Mouse (Mus musculus) liver, adult 2 months (tissue): ENCODE measurements around the gene Aadat. TPM values are rescaled to one million over a fixed set of nuclear protein-coding genes. Genes with fewer than 3 reads are reported as not detected.
A peak's percentile ranks its signal among the peaks of the same experiment; 100 is the strongest.
"Not testable (repeated sequence)": the region's sequence is repeated elsewhere in the genome, so short reads cannot be mapped to it uniquely, and the experiment has no call there.

ENCODE experiments used
- DNase-seq: peaks from one replicate; pipeline ENCODE4 v3.0.0-alpha.2; 2011; ENCODE audit warnings: low read depth, low spot score; ENCODE audit errors: extremely low read depth
- H3K27ac ChIP-seq: fragments of 200-500 bp; replicated peaks from 2 replicates; pipeline ENCODE4 v1.5.1; 2012; ENCODE audit warnings: low read depth, mild to moderate bottlenecking, control low read depth, inconsistent platforms, low read length; ENCODE audit not compliant: insufficient read depth
- H3K27me3 ChIP-seq: fragments of 200-500 bp; 2 replicates; pipeline ENCODE4 v1.6.1; 2012; ENCODE audit warnings: mild to moderate bottlenecking, moderate library complexity, low read length, inconsistent platforms; ENCODE audit not compliant: control insufficient read depth, insufficient read depth
- H3K36me3 ChIP-seq: fragments of 200-500 bp; 2 replicates; pipeline ENCODE4 v1.6.1; 2012; ENCODE audit warnings: low read length, inconsistent platforms; ENCODE audit not compliant: control insufficient read depth, insufficient read depth
- H3K4me1 ChIP-seq: fragments of 200-500 bp; 2 replicates; pipeline ENCODE4 v1.6.1; 2011; ENCODE audit warnings: low read length; ENCODE audit not compliant: control insufficient read depth, insufficient read depth
- H3K4me3 ChIP-seq: fragments of 200-500 bp; 2 replicates; pipeline ENCODE4 v1.5.1; 2011; ENCODE audit warnings: low read depth, mild to moderate bottlenecking, control low read depth, low read length, moderate library complexity; ENCODE audit not compliant: insufficient read depth
- H3K79me2 ChIP-seq: fragments of 200-500 bp; 2 replicates; pipeline ENCODE4 v1.6.1; 2012; ENCODE audit warnings: inconsistent platforms, mild to moderate bottlenecking, low read length, moderate library complexity; ENCODE audit not compliant: control insufficient read depth, insufficient read depth
- H3K9ac ChIP-seq: fragments of 200-500 bp; 2 replicates; pipeline ENCODE4 v1.6.1; 2012; ENCODE audit warnings: low read depth, mild to moderate bottlenecking, control low read depth, inconsistent platforms, low read length
- CTCF ChIP-seq: fragments of 200-500 bp; IDR thresholded peaks from 2 replicates; pipeline ENCODE4 v1.5.1; 2011; ENCODE audit warnings: low read depth, low read length, control low read depth
- POLR2A ChIP-seq: fragments of 200-500 bp; IDR thresholded peaks from 2 replicates; pipeline ENCODE4 v1.6.1; 2011; ENCODE audit warnings: low read length, control low read depth; ENCODE audit not compliant: insufficient read depth; ENCODE audit errors: extremely low read depth
- WGBS: fragments of 180-500 bp; shearing (Covaris S2); methylation state at CpG from one replicate; pipeline ENCODE4 v1.1.7; 2018; 5-methylcytosine and 5-hydroxymethylcytosine counted together
- polyA plus RNA-seq: library from polyadenylated mRNA; depleted of rRNA; stranded (reverse); fragments of >200 nt; gene quantifications from 2 replicates; pipeline ENCODE4 v1.2.3, GENCODE M21; 2012
- total RNA-seq: library from RNA; depleted of rRNA; stranded (reverse); fragments of >200 nt; gene quantifications from 2 replicates; pipeline ENCODE4 v1.2.3, GENCODE M21; 2014

Aadat gene
- total and polyA plus RNA-seq, 2 experiments: 91.1 to 99.7 TPM

DNA sequence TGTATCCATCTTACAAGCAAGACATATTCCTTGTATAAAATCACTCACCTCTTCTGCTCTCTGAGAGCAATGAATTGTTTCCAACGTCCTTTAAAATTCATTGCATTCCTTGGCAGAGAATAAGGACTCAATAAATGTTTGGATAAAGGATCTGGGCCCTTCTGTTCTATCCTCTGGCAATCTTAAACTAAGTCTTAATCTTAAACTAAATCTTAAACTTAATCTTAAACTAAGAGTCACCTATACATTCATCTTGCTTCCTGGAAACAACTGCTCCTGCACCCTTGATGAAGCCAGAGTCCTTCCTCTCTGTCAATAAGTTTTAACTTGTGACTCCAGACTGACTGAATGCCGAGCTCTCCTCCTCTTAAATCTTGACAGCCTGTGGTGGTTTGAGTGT lies 2.6 kb upstream of the Aadat start, which contains the start of gene Gm10283:
Gm10283 (minus strand) TSS at position 101 of the 400 bp plus-strand sequence.
- no peaks in the 10 kb centered on the region; the same call in 1 of the 2 replicates for H3K36me3 ChIP-seq
- H3K27me3 ChIP-seq: no peaks in the 10 kb centered on the region
- no peak within 1 kb of the TSS for H3K27ac ChIP-seq
- H3K4me3 ChIP-seq: no peak within 1 kb of the TSS
- WGBS: 58% methylated on average over 2 of the region's 2 CpGs
- TF ChIP-seq POLR2A (no peak), CTCF (no peak)
- peaks cover 1% of the 10 kb centered on the region; the same call in 1 of the 2 replicates for H3K79me2 ChIP-seq
- H3K9ac ChIP-seq: no peak within 1 kb of the TSS
- H3K4me1 ChIP-seq: peaks cover 4% of the 10 kb centered on the region
- no peak for DNase-seq

DNA sequence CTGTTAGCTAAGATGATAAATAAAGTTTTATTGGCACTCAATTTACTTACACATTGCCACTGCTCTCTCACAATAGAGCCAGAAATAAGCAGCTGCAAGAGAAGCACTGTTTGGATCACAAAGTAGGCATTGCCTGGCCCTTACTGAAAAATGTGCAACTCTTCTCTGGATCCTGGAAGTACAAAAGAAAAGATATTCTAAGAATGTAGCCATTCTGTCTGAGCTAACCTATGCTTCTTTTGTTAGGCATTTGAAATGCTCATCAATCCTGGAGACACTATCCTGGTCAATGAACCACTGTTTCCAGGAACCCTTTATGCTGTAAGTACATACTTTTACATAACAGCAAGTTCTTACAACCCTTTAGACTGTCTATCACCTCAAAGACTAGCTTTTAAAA lies 12.6 kb downstream of the Aadat start:
- Histone ChIP-seq H3K4me1 (no peaks in the 10 kb centered on the region), H3K79me2 (no peaks in the 10 kb centered on the region), H3K36me3 (peaks cover 33% of the 10 kb centered on the region), H3K27ac (no peak overlapping the region), H3K9ac (no peak overlapping the region), H3K27me3 (no peaks in the 10 kb centered on the region), H3K4me3 (no peak overlapping the region)
- no peak for TF ChIP-seq CTCF
- no peak for TF ChIP-seq POLR2A
- DNase-seq: no peak

DNA sequence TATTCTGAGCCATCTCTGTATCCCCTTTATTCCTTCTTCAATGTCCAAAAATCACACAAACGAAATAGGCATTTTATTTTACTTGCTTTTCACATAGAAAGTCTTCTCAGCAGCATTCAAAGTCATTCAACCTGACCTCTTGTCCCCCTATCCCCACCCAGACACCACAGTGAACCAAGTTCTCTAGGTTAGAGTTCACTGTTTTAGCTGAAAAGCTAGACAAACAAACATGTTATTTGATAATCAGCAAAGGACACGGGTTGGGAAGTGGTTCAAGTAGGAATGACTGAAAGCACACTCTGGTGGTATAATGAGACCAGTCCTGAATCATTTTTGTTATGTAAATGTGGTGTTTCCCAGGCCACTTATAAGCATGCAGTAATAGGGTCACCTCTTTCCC lies 29.2 kb downstream of the Aadat start:
- peak; percentile 92 for DNase-seq
- H3K9ac ChIP-seq: no peak overlapping the region
- WGBS: 11% methylated on average over 2 of the region's 2 CpGs
- peaks cover 43% of the 10 kb centered on the region for H3K36me3 ChIP-seq
- peaks cover 3% of the 10 kb centered on the region; the same call in 1 of the 2 replicates for H3K4me1 ChIP-seq
- peak overlapping the region; percentile 50 for H3K27ac ChIP-seq
- no peaks in the 10 kb centered on the region for H3K27me3 ChIP-seq
- H3K79me2 ChIP-seq: no peaks in the 10 kb centered on the region
- H3K4me3 ChIP-seq: no peak overlapping the region
- TF ChIP-seq POLR2A: no peak
- TF ChIP-seq CTCF: no peak

DNA sequence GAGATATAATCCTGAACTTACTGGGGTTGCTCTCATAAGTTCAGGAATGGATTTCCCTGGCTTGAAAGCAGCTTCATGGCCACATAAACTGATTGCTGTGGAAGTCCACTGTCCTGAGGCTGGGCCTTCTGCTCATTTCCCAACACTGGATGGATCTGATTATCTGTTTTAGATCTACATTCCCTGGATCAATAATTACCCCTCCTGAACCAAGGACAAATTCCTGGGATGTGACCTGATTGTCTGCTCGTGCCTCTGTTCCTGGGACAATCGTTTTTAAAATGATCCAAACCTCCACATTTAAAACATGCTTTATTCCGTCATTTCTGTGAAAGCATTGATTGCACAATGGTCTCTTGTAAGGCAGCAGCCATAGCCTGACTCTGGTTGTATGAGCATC lies 61.1 kb downstream of the Aadat start:
- Histone ChIP-seq H3K27me3 (no peaks in the 10 kb centered on the region), H3K36me3 (no peaks in the 10 kb centered on the region), H3K4me1 (peaks cover 14% of the 10 kb centered on the region; the same call in 1 of the 2 replicates), H3K79me2 (no peaks in the 10 kb centered on the region), H3K9ac (no peak overlapping the region), H3K4me3 (no peak overlapping the region), H3K27ac (peak overlapping the region; percentile 72)
- TF ChIP-seq CTCF (no peak), POLR2A (no peak)
- WGBS: 26% methylated on average over 3 of the region's 3 CpGs
- peak; percentile 71 for DNase-seq

DNA sequence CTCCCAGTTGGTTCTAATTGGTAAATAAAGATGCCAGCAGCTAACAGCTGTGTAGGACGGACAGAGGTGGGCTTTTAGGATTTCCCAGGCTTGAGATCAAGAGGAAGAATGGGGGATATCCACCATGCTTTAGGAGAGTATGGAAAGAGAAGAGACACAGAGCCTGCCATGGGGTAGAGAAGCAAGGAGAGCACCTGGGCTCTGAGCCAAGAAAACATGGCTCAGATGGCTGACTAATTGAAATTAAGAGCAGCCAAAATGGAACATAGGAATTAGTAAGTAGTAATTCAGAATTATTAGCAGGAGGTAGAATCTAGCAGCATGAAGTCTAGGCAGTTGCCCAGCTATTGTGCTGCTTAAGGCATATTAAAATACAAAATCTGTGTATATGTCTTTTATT lies 71.5 kb downstream of the Aadat start:
- no peak overlapping the region for H3K27ac ChIP-seq

DNA sequence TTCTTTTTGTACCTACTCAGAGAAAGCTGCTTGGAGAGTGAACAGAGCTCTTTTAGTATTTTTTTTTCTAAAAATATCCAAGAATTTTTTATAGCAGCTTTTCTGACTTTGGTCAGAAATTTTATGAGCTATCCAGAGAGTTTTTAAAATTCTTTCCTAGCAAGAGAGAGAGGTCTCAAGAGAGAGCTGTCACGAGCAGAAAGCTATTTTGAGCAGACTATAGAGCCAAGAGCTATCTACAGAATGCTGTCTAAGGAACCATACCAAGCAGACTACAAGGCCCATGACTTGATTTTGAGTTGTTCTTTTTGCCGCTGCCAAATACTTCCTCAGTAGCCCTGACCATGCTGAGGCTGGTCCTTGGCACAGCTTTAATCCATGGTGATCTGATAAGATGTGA lies 77.6 kb downstream of the Aadat start:
- Histone ChIP-seq H3K9ac (no peak overlapping the region), H3K4me1 (no peaks in the 10 kb centered on the region), H3K27ac (no peak overlapping the region), H3K36me3 (no peaks in the 10 kb centered on the region), H3K79me2 (no peaks in the 10 kb centered on the region), H3K27me3 (no peaks in the 10 kb centered on the region), H3K4me3 (no peak overlapping the region)
- TF ChIP-seq CTCF: no peak
- TF ChIP-seq POLR2A: no peak
- DNase-seq: no peak
- WGBS: 77% methylated on average over 2 of the region's 2 CpGs

More for the DNA sequence above, 71.5 kb downstream of the Aadat start:
- no peaks in the 10 kb centered on the region for H3K27me3 ChIP-seq
- 63% methylated on average over 1 of the region's 1 CpGs for WGBS
- H3K36me3 ChIP-seq: no peaks in the 10 kb centered on the region
- no peak overlapping the region for H3K4me3 ChIP-seq
- H3K4me1 ChIP-seq: no peaks in the 10 kb centered on the region
- DNase-seq: no peak
- no peak overlapping the region for H3K9ac ChIP-seq
- TF ChIP-seq POLR2A: no peak
- TF ChIP-seq CTCF: no peak
- H3K79me2 ChIP-seq: no peaks in the 10 kb centered on the region

DNA sequence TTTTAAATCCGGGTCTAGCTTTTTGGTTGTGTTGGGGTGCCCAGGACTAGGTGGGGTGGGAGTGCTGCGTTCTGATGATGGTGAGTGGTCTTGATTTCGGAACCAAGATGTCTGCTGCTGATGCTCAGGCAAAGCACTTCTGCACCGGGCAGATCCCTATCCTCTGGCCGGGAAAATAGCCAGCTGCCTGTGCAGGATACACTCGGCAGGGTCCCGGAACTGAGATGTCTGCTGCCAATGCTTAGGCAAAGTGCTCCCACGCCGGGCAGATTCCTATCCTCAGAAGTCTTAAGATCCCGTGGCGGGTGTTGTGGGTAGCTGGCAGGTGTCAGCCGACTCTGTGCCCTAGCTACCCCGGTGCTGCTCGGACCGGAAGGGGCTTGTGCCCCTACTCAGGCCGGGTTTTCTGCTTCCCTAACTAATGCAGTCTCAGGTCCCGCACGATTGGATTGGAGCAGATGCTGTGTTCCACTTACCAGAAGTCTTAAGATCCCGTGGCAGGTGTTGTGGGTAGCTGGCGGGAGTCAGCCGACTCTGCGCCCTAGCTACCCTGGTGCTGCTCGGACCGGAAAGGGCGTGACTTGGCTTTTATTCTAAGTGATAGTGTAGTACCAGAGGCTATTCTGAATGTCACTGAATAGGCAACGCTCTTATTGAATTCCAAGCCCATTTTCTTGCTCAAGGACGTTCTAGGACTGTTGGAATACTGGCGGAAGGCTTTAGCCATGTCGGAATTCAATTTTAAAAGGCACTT lies 85.8 kb downstream of the Aadat start:
- WGBS: 88% methylated on average over 29 of the region's 29 CpGs
- H3K4me3 ChIP-seq: not testable (repeated sequence)

More for the DNA sequence above, 85.8 kb downstream of the Aadat start:
- not testable (repeated sequence) for H3K79me2 ChIP-seq, DNase-seq, H3K36me3 ChIP-seq, H3K27ac ChIP-seq, H3K9ac ChIP-seq, H3K4me1 ChIP-seq, H3K27me3 ChIP-seq
